Mouse (Mus musculus) embryonic facial prominence, embryonic 10.5 days (tissue): ENCODE data around the gene Ints2. TPM values are rescaled to one million over a fixed set of nuclear protein-coding genes. Genes with fewer than 3 reads are reported as not detected.

Experiments used
- polyA plus RNA-seq: library from polyadenylated mRNA; unstranded; fragments of >200 nt; fragmentation: Nextera tagmentation; extraction: Ambion mirVana; gene quantifications from 2 replicates; pipeline ENCODE4 v1.2.1, GENCODE M21; 2016

Gene Ints2
- polyA plus RNA-seq, 1 experiment from 2014 or later, result 55.4 TPM

Other genes with a start within 250 kb of the Ints2 start
- 10.1 and 11.7 TPM in 2 replicates for gene Brip1, start 56.4 kb downstream of the Ints2 start, polyA plus RNA-seq
- 7.2 and 9.3 TPM in 2 replicates for gene Med13, start 100.0 kb upstream of the Ints2 start, polyA plus RNA-seq
- 23.2 and 27.0 TPM in 2 replicates for gene Rnft1, start 227.1 kb upstream of the Ints2 start, polyA plus RNA-seq